Mouse (Mus musculus) C2C12 (cell line): Measurements from ENCODE around the gene Palb2. TPM values are rescaled to one million over a fixed set of nuclear protein-coding genes. Genes with fewer than 3 reads are reported as not detected.

Experiments used
- H3K27me3 ChIP-seq: one replicate; pipeline ENCODE4 v1.6.1; 2011; ENCODE audit not compliant: control insufficient read depth, insufficient read depth, insufficient read length
- H3K36me3 ChIP-seq: one replicate; pipeline ENCODE4 v1.6.1; 2011; ENCODE audit not compliant: control insufficient read depth, insufficient read depth
- H3K4me3 ChIP-seq: one replicate; pipeline ENCODE4 v1.5.1; 2011; ENCODE audit warnings: mild to moderate bottlenecking, control low read depth; ENCODE audit not compliant: poor library complexity, insufficient read depth, severe bottlenecking
- H3K79me2 ChIP-seq: one replicate; pipeline ENCODE4 v1.6.1; 2011; ENCODE audit not compliant: control insufficient read depth, insufficient read depth
- H3K79me3 ChIP-seq: one replicate; pipeline ENCODE4 v1.6.1; 2011; ENCODE audit warnings: low read depth, control low read depth
- H3ac ChIP-seq: one replicate; pipeline ENCODE3; 2011; ENCODE audit warnings: low read depth; ENCODE audit not compliant: control insufficient read depth, insufficient read length
- CEBPB ChIP-seq: IDR thresholded peaks from one replicate; pipeline ENCODE4 v1.6.1; 2011; ENCODE audit warnings: low read depth, mild to moderate bottlenecking, control low read depth, moderate library complexity
- CTCF ChIP-seq: IDR thresholded peaks from one replicate; pipeline ENCODE4 v1.5.1; 2011; ENCODE audit not compliant: control insufficient read depth, insufficient read depth, insufficient read length
- FOSL1 ChIP-seq: IDR thresholded peaks from one replicate; pipeline ENCODE4 v1.8.0; 2011; ENCODE audit warnings: mild to moderate bottlenecking, low read length; ENCODE audit not compliant: poor library complexity, insufficient read depth, severe bottlenecking
- MAX ChIP-seq: IDR thresholded peaks from one replicate; pipeline ENCODE4 v1.6.1; 2011; ENCODE audit warnings: mild to moderate bottlenecking, control low read depth
- MYOD1 ChIP-seq: IDR thresholded peaks from one replicate; pipeline ENCODE4 v1.6.1; 2011; ENCODE audit warnings: low read depth; ENCODE audit not compliant: control insufficient read depth, insufficient read length
- MYOG ChIP-seq: IDR thresholded peaks from one replicate; pipeline ENCODE4 v1.6.1; 2011; ENCODE audit not compliant: control insufficient read depth, insufficient read length; ENCODE audit errors: extremely low read depth
- USF1 ChIP-seq: IDR thresholded peaks from one replicate; pipeline ENCODE4 v1.6.1; 2011; ENCODE audit warnings: low read depth, mild to moderate bottlenecking, control low read depth, moderate library complexity
- polyA plus RNA-seq: library from polyadenylated mRNA; unstranded; fragments of >200 nt; fragmentation: generic; extraction: Trizol; gene quantifications from one replicate; pipeline ENCODE4 v1.2.1, GENCODE M21; 2012; ENCODE audit warnings: missing spikeins

Palb2 gene
- polyA plus RNA-seq, 1 experiment = 2.8 TPM

- H3K4me3 ChIP-seq = no peak overlapping the region
- no peak overlapping the region for H3ac ChIP-seq
- TF ChIP-seq USF1 (no peak), MYOD1 (no peak), CTCF (no peak), FOSL1 (no peak), MAX (no peak), CEBPB (no peak), MYOG (no peak)
- H3K27me3 ChIP-seq = no peaks in the 10 kb centered on the region
- peaks cover 62% of the 10 kb centered on the region for H3K36me3 ChIP-seq
- peaks cover 16% of the 10 kb centered on the region for H3K79me2 ChIP-seq
- H3K79me3 ChIP-seq = peaks cover 5% of the 10 kb centered on the region
Observed at GRCm38 (mm10) chr7:122138190-122138589, 5.4 kb upstream of the Palb2 start.

- Histone ChIP-seq H3K36me3 (peaks cover 57% of the 10 kb centered on the region), H3K79me3 (peaks cover 6% of the 10 kb centered on the region)
Observed at GRCm38 (mm10) chr7:122137071-122137470, 4.3 kb upstream of the Palb2 start.

DNA sequence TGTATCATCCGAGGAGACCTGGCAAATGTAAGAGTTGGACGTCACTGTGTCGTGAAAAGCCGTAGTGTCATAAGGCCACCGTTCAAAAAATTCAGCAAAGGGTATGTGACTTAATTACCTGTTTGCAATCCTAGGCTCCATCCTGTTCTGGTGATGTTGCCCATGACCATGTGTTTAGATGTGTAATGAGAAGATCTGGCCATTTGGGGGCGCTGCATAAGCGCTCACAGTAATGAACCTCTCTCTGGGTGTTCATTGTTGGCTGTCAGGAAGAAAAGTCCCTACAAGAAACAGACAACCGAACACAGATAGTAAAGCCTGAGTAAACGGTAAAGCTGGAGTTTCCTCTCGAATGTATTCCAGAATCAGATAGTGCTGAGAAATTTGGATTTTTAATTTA is 2.3 kb upstream of the Palb2 start:
- peaks cover 14% of the 10 kb centered on the region for H3K79me3 ChIP-seq
- no peak overlapping the region for H3ac ChIP-seq
- no peak overlapping the region for H3K4me3 ChIP-seq
- TF ChIP-seq MYOG = no peak
- no peak for TF ChIP-seq MAX
- no peak for TF ChIP-seq USF1
- TF ChIP-seq CTCF = no peak
- no peak for TF ChIP-seq MYOD1
- TF ChIP-seq CEBPB = no peak
- TF ChIP-seq FOSL1 = no peak
- H3K79me2 ChIP-seq = peaks cover 43% of the 10 kb centered on the region
- H3K27me3 ChIP-seq = no peaks in the 10 kb centered on the region
- peaks cover 45% of the 10 kb centered on the region for H3K36me3 ChIP-seq

More at GRCm38 (mm10) chr7:122137071-122137470, 4.3 kb upstream of the Palb2 start:
- no peak overlapping the region for H3ac ChIP-seq
- no peaks in the 10 kb centered on the region for H3K27me3 ChIP-seq
- H3K79me2 ChIP-seq = peaks cover 24% of the 10 kb centered on the region
- H3K4me3 ChIP-seq = no peak overlapping the region
- TF ChIP-seq FOSL1 = no peak
- no peak for TF ChIP-seq MYOG
- no peak for TF ChIP-seq CTCF
- TF ChIP-seq MYOD1 = no peak
- TF ChIP-seq CEBPB = no peak
- no peak for TF ChIP-seq USF1
- no peak for TF ChIP-seq MAX

- Histone ChIP-seq H3K79me3 (peaks cover 14% of the 10 kb centered on the region), H3K36me3 (peaks cover 40% of the 10 kb centered on the region), H3K27me3 (no peaks in the 10 kb centered on the region), H3ac (peak overlapping the region; percentile 73), H3K4me3 (peak overlapping the region; percentile 71), H3K79me2 (peaks cover 48% of the 10 kb centered on the region)
- no peak for TF ChIP-seq MYOG
- TF ChIP-seq CEBPB = no peak
- no peak for TF ChIP-seq MAX
- TF ChIP-seq CTCF = no peak
- TF ChIP-seq USF1 = no peak
- no peak for TF ChIP-seq FOSL1
- TF ChIP-seq MYOD1 = no peak
Observed at GRCm38 (mm10) chr7:122133338-122133625, 497 bp upstream of the Palb2 start.

DNA sequence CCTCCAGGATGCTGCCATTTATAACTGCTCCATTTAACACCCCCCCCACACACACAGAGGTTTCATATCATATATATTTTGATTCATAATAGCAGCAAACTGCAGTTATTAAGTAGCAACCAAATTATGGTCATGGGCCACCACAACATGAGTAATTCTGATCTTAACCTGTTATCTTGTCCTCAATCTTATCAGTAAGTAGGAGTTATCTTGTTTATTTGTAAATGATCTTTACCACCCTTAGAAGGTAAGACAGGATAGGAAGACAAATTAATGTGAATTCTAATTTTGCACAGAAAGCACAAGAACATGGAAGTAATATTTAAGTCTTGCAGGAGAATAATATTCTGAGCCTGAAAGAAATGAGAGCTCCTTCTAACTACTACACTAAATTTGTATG is 951 bp downstream of the Palb2 start:
- no peak for TF ChIP-seq MAX
- no peak for TF ChIP-seq CTCF
- no peak for TF ChIP-seq MYOD1
- TF ChIP-seq FOSL1 = no peak
- no peak for TF ChIP-seq CEBPB
- TF ChIP-seq MYOG = no peak
- Histone ChIP-seq H3K4me3 (peak overlapping the region; percentile 71), H3K79me2 (peaks cover 48% of the 10 kb centered on the region), H3K79me3 (peaks cover 14% of the 10 kb centered on the region), H3K27me3 (no peaks in the 10 kb centered on the region), H3ac (no peak overlapping the region), H3K36me3 (peaks cover 39% of the 10 kb centered on the region)

DNA sequence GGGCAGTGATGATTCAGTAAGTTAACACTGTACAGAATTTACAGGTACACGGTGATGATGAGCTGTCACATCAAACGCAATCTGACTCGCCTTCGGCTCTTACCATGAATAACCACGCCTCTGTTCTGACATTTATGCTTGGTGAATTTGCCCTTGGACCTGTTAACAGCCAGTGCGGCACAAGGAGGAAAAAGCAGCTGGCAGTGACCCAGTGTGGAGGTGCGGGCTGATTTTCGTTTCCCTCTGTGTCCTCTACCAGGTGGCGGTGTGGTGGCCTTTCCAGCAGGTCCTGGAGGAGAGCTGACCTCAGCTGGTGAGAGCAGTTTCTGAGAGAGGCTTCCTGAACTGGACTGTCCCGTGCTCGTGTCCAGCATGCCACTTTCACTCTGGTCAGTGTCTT is 5.8 kb downstream of the Palb2 start:
- H3K79me3 ChIP-seq = peaks cover 6% of the 10 kb centered on the region
- no peak for TF ChIP-seq MYOD1
- no peak for TF ChIP-seq CTCF
- no peak for TF ChIP-seq USF1
- no peak for TF ChIP-seq MAX
- TF ChIP-seq MYOG = no peak
- TF ChIP-seq FOSL1 = no peak
- no peak for TF ChIP-seq CEBPB
- peaks cover 22% of the 10 kb centered on the region for H3K79me2 ChIP-seq
- H3K4me3 ChIP-seq = no peak overlapping the region
- peaks cover 52% of the 10 kb centered on the region for H3K36me3 ChIP-seq
- no peak overlapping the region for H3ac ChIP-seq
- H3K27me3 ChIP-seq = no peaks in the 10 kb centered on the region
